Mouse (Mus musculus): Measurements from ENCODE around the gene Zfp667. TPM values are rescaled to one million over a fixed set of nuclear protein-coding genes. Genes with fewer than 3 reads are reported as not detected.

Zfp667 gene
- polyA plus RNA-seq, 1 experiment from 2014 or later = 9.8 TPM

Other genes starting within 250 kb of the Zfp667 start
- gene Nlrp4c, start 241.4 kb upstream of the Zfp667 start, polyA plus RNA-seq (2015; fragmentation: Nextera tagmentation; extraction: Ambion mirVana) = not detected in 2 replicates
- gene Zfp787, start 130.6 kb upstream of the Zfp667 start, polyA plus RNA-seq (2015; fragmentation: Nextera tagmentation; extraction: Ambion mirVana) = 15.0 and 22.0 TPM in 2 replicates
- 28.8 and 32.7 TPM in 2 replicates for gene Zfp444, start 114.4 kb upstream of the Zfp667 start, polyA plus RNA-seq (2015; fragmentation: Nextera tagmentation; extraction: Ambion mirVana)
- gene Galp, start 89.5 kb upstream of the Zfp667 start, polyA plus RNA-seq (2015; fragmentation: Nextera tagmentation; extraction: Ambion mirVana) = not detected in 2 replicates
- not detected in 2 replicates for gene Zscan5b, start 64.3 kb upstream of the Zfp667 start, polyA plus RNA-seq (2015; fragmentation: Nextera tagmentation; extraction: Ambion mirVana)
- gene Epp13, start 33.9 kb upstream of the Zfp667 start, polyA plus RNA-seq (2015; fragmentation: Nextera tagmentation; extraction: Ambion mirVana) = not detected in 2 replicates
- 4.6 and 5.9 TPM in 2 replicates for gene Zfp583, start 44.7 kb downstream of the Zfp667 start, polyA plus RNA-seq (2015; fragmentation: Nextera tagmentation; extraction: Ambion mirVana)
- 1.3 and 1.7 TPM in 2 replicates for gene Gm3854, start 57.2 kb downstream of the Zfp667 start, polyA plus RNA-seq (2015; fragmentation: Nextera tagmentation; extraction: Ambion mirVana)
- gene Zfp78, start 76.7 kb downstream of the Zfp667 start, polyA plus RNA-seq (2015; fragmentation: Nextera tagmentation; extraction: Ambion mirVana) = 2.8 and 3.0 TPM in 2 replicates
- 6.4 and 6.7 TPM in 2 replicates for gene Zfp28, start 96.7 kb downstream of the Zfp667 start, polyA plus RNA-seq (2015; fragmentation: Nextera tagmentation; extraction: Ambion mirVana)
- gene Smim17, start 112.1 kb downstream of the Zfp667 start, polyA plus RNA-seq (2015; fragmentation: Nextera tagmentation; extraction: Ambion mirVana) = 0.31 TPM in 1 of 2 replicates, not detected in the other
- gene Gm20715, start 123.7 kb downstream of the Zfp667 start, polyA plus RNA-seq (2015; fragmentation: Nextera tagmentation; extraction: Ambion mirVana) = not detected in 2 replicates
- not detected in 2 replicates for gene Olfr1344, start 152.1 kb downstream of the Zfp667 start, polyA plus RNA-seq (2015; fragmentation: Nextera tagmentation; extraction: Ambion mirVana)
- not detected in 2 replicates for gene Olfr1336, start 169.6 kb downstream of the Zfp667 start, polyA plus RNA-seq (2015; fragmentation: Nextera tagmentation; extraction: Ambion mirVana)
- gene Olfr1346, start 180.5 kb downstream of the Zfp667 start, polyA plus RNA-seq (2015; fragmentation: Nextera tagmentation; extraction: Ambion mirVana) = not detected in 2 replicates
- not detected in 2 replicates for gene Olfr5, start 200.4 kb downstream of the Zfp667 start, polyA plus RNA-seq (2015; fragmentation: Nextera tagmentation; extraction: Ambion mirVana)
- not detected in 2 replicates for gene Olfr1347, start 213.2 kb downstream of the Zfp667 start, polyA plus RNA-seq (2015; fragmentation: Nextera tagmentation; extraction: Ambion mirVana)
- gene Olfr1348, start 222.2 kb downstream of the Zfp667 start, polyA plus RNA-seq (2015; fragmentation: Nextera tagmentation; extraction: Ambion mirVana) = not detected in 2 replicates
- not detected in 2 replicates for gene Olfr1349, start 236.4 kb downstream of the Zfp667 start, polyA plus RNA-seq (2015; fragmentation: Nextera tagmentation; extraction: Ambion mirVana)